Mouse (Mus musculus): ENCODE results near the gene Dph1. TPM values are rescaled to one million over a fixed set of nuclear protein-coding genes. Genes with fewer than 3 reads are reported as not detected.
A peak's percentile ranks its signal among the peaks of the same experiment; 100 is the strongest.

Gene Dph1
- polyA plus RNA-seq, 2 experiments: 25.5 to 30.0 TPM

DNA sequence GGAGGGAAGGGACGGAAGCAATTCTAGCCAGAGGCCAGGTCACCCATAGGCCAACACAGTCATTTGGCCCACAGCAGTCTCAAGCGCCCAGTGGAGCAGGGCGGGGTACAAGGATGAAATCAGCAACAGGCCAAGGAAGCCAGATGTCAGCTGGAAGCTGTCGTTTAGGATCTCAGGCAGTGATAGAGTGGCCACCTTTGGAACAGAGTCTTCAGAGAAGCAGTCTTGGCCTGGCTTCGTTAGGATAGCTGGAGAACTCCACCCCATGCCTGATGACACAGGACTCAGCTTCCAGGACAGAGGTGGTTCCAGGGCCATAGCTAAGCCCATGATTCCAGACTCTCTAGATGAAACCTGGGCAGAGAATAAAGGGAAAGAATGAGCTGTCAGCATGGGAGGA lies 50.6 kb downstream of the Dph1 start:
- no peak for TF ChIP-seq POLR2A (IDR thresholded peaks at IDR 0.05; ENCODE audit: borderline replicate concordance, extremely low read depth, insufficient read depth, insufficient read length)
- no peak for DNase-seq (ENCODE audit: low spot score)
- H3K4me1 ChIP-seq (ENCODE audit: control insufficient read depth, insufficient read depth, low read length): peaks cover 73% of the 10 kb centered on the region
- no peaks in the 10 kb centered on the region for H3K9me3 ChIP-seq (ENCODE audit: control insufficient read depth, low read length)
- peaks cover 16% of the 10 kb centered on the region for H3K36me3 ChIP-seq (ENCODE audit: control insufficient read depth, insufficient read depth, low read length)
- peak overlapping the region; percentile 78 for H3K27ac ChIP-seq (replicated peaks; ENCODE audit: low read depth, low read length)
- no peak overlapping the region for H3K9ac ChIP-seq (ENCODE audit: low read depth, low read length, severe bottlenecking)
- 55% methylated on average over 5 of the region's 5 CpGs for WGBS
- H3K4me3 ChIP-seq (replicated peaks; ENCODE audit: low read length): no peak overlapping the region
- no peak overlapping the region for H3K4me2 ChIP-seq (replicated peaks; ENCODE audit: low read depth, low read length, severe bottlenecking)
- H3K27me3 ChIP-seq (ENCODE audit: control insufficient read depth, insufficient read depth, low read length): no peaks in the 10 kb centered on the region
- no peak for ATAC-seq (ENCODE audit: low FRiP score, low read depth)

- Histone ChIP-seq H3K27me3 (ENCODE audit: control insufficient read depth, insufficient read depth, low read length) (no peaks in the 10 kb centered on the region), H3K9ac (ENCODE audit: low read depth, low read length, severe bottlenecking) (no peak overlapping the region), H3K9me3 (ENCODE audit: control insufficient read depth, low read length) (no peaks in the 10 kb centered on the region), H3K4me3 (replicated peaks; ENCODE audit: low read length) (no peak overlapping the region), H3K27ac (replicated peaks; ENCODE audit: low read depth, low read length) (peak overlapping the region; percentile 78), H3K36me3 (ENCODE audit: control insufficient read depth, insufficient read depth, low read length) (peaks cover 13% of the 10 kb centered on the region), H3K4me2 (replicated peaks; ENCODE audit: low read depth, low read length, severe bottlenecking) (no peak overlapping the region), H3K4me1 (ENCODE audit: control insufficient read depth, insufficient read depth, low read length) (peaks cover 80% of the 10 kb centered on the region)
- ATAC-seq (ENCODE audit: low FRiP score, low read depth) (peak; percentile 75), DNase-seq (ENCODE audit: low spot score) (peak; percentile 74)
- TF ChIP-seq POLR2A (IDR thresholded peaks at IDR 0.05; ENCODE audit: borderline replicate concordance, extremely low read depth, insufficient read depth, insufficient read length): no peak
- 13% methylated on average over 11 of the region's 11 CpGs for WGBS
These were observed 51.7 kb downstream of the Dph1 start for GRCm38 (mm10) chr11:75139122-75139963.

GRCm38 (mm10) chr11:75136666-75137398 lies 54.2 kb downstream of the Dph1 start:
- 48% methylated on average over 5 of the region's 5 CpGs for WGBS
- ATAC-seq (ENCODE audit: low FRiP score, low read depth) (no peak), DNase-seq (ENCODE audit: low spot score) (peak; percentile 57)
- H3K27me3 ChIP-seq (ENCODE audit: control insufficient read depth, insufficient read depth, low read length): no peaks in the 10 kb centered on the region
- no peak overlapping the region for H3K27ac ChIP-seq (replicated peaks; ENCODE audit: low read depth, low read length)
- no peak for TF ChIP-seq POLR2A (IDR thresholded peaks at IDR 0.05; ENCODE audit: borderline replicate concordance, extremely low read depth, insufficient read depth, insufficient read length)
- no peak overlapping the region for H3K9ac ChIP-seq (ENCODE audit: low read depth, low read length, severe bottlenecking)
- peaks cover 76% of the 10 kb centered on the region for H3K4me1 ChIP-seq (ENCODE audit: control insufficient read depth, insufficient read depth, low read length)
- no peaks in the 10 kb centered on the region for H3K9me3 ChIP-seq (ENCODE audit: control insufficient read depth, low read length)
- no peak overlapping the region for H3K4me3 ChIP-seq (replicated peaks; ENCODE audit: low read length)
- H3K36me3 ChIP-seq (ENCODE audit: control insufficient read depth, insufficient read depth, low read length): peaks cover 2% of the 10 kb centered on the region; the same call in 1 of the 2 replicates
- no peak overlapping the region for H3K4me2 ChIP-seq (replicated peaks; ENCODE audit: low read depth, low read length, severe bottlenecking)

DNA sequence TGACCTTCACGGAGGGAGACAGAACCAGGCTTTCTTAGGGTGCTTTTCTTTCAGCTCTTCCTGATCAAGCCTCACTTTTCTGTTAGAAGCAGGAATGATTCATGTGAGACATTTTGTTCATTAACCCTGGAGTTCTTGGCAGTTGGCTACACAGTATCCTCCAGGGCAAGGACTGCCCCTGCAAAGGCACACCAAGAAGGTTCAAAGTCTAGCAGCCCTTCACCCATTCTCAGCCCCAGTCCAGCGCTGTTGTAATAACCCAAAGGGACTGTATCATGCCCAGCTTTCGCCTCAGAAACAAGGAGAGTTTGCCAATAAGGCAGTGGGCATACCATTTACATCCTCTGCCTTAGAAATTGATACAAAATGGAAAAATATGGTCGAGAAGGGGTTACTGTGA lies 55.7 kb downstream of the Dph1 start:
- no peak overlapping the region for H3K9ac ChIP-seq (ENCODE audit: low read depth, low read length, severe bottlenecking)
- no peaks in the 10 kb centered on the region for H3K9me3 ChIP-seq (ENCODE audit: control insufficient read depth, low read length)
- H3K4me2 ChIP-seq (replicated peaks; ENCODE audit: low read depth, low read length, severe bottlenecking): no peak overlapping the region
- DNase-seq (ENCODE audit: low spot score): no peak
- H3K27me3 ChIP-seq (ENCODE audit: control insufficient read depth, insufficient read depth, low read length): no peaks in the 10 kb centered on the region
- ATAC-seq (ENCODE audit: low FRiP score, low read depth): no peak
- H3K4me3 ChIP-seq (replicated peaks; ENCODE audit: low read length): no peak overlapping the region
- H3K36me3 ChIP-seq (ENCODE audit: control insufficient read depth, insufficient read depth, low read length): peaks cover 2% of the 10 kb centered on the region; the same call in 1 of the 2 replicates
- 0 out of 2 replicates have a peak overlapping the region, but pooled peaks have one; percentile 27 for H3K27ac ChIP-seq (replicated peaks; ENCODE audit: low read depth, low read length)
- peaks cover 61% of the 10 kb centered on the region for H3K4me1 ChIP-seq (ENCODE audit: control insufficient read depth, insufficient read depth, low read length)
- TF ChIP-seq POLR2A (IDR thresholded peaks at IDR 0.05; ENCODE audit: borderline replicate concordance, extremely low read depth, insufficient read depth, insufficient read length): no peak
- WGBS: 81% methylated on average over 4 of the region's 4 CpGs

DNA sequence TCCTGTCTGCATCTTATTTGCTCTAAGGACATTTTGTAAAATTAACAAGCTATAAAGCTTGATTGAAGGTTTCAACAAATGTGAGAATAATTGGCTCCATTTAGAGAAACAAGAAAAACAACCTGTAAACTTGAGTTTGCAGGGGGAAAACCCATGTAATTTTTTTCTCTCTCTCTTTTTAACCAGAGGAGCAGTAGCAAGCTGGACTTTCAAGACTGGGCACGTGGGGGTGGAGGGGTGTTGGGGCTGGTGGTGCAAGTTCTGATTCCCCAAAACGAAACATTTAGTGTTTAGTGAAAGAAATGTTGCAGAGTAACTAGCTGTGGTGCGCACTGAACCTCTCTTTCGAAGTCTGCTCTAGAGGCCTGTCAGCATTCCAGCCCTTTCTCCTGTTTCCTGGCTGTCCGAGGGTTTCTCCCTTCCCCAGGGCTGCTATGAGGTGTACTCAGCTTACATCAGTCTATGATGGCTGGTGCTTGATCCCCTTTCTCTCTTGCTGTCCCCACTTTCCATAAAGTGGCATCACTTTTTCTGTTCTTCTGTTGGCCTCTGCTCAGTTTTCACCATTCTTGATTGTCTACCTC lies 56.5 kb downstream of the Dph1 start:
- H3K27ac ChIP-seq (replicated peaks; ENCODE audit: low read depth, low read length): 0 out of 2 replicates have a peak overlapping the region, but pooled peaks have one; percentile 27
- H3K4me2 ChIP-seq (replicated peaks; ENCODE audit: low read depth, low read length, severe bottlenecking): no peak overlapping the region
- 38% methylated on average over 5 of the region's 5 CpGs for WGBS
- H3K27me3 ChIP-seq (ENCODE audit: control insufficient read depth, insufficient read depth, low read length): no peaks in the 10 kb centered on the region
- H3K36me3 ChIP-seq (ENCODE audit: control insufficient read depth, insufficient read depth, low read length): peaks cover 2% of the 10 kb centered on the region; the same call in 1 of the 2 replicates
- peaks cover 53% of the 10 kb centered on the region for H3K4me1 ChIP-seq (ENCODE audit: control insufficient read depth, insufficient read depth, low read length)
- H3K9me3 ChIP-seq (ENCODE audit: control insufficient read depth, low read length): no peaks in the 10 kb centered on the region
- no peak for ATAC-seq (ENCODE audit: low FRiP score, low read depth)
- H3K9ac ChIP-seq (ENCODE audit: low read depth, low read length, severe bottlenecking): no peak overlapping the region
- no peak for TF ChIP-seq POLR2A (IDR thresholded peaks at IDR 0.05; ENCODE audit: borderline replicate concordance, extremely low read depth, insufficient read depth, insufficient read length)
- no peak overlapping the region for H3K4me3 ChIP-seq (replicated peaks; ENCODE audit: low read length)
- peak; percentile 18 for DNase-seq (ENCODE audit: low spot score)
